Mouse (Mus musculus): ENCODE results near the gene Ralgapa2.

GRCm38 (mm10) chr2:146290366-146290765, 221.8 kb downstream of the Ralgapa2 start:
- no peak for TF ChIP-seq CTCF (IDR thresholded peaks at IDR 0.05; ENCODE audit: borderline replicate concordance, insufficient read depth, low read depth, low read length)
- no peak for TF ChIP-seq POLR2A (IDR thresholded peaks at IDR 0.05; ENCODE audit: borderline replicate concordance, insufficient read depth, low read length)

Measured in cerebellum, adult 2 months (tissue).